Mouse (Mus musculus): ENCODE data around the gene Mreg.

The Mreg gene

DNA sequence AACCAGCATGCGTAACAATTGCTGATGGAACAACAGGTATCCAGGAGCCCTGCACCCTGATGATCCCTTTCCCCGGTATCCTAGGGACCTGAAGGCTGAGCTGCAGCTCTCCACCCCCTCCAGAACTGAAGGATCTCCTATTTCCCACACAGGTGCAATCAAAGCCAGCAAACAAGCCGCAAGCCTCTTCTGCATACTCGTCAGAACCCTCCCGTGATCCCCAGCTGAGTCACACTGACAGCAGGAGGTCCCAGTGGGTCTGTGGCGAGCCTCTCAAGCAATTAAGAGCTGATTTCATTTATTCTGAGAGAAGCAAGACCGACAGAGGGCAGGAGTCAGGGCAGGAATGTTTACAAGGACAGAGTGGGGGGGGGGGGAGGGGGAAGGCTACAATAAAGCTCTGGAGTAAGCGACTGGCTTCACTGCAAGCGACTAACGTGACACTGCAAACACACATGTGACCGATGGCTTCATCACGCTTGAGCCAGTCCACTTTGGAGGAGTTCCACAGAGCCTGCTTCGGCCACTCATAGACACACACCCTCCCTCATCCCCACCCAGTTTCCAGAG, 29.1 kb downstream of the Mreg start:
- POLR2A ChIA-PET, result interaction anchor here (0.5 to 85.2 kb wide), 43 partner anchors 8 to 623 kb away, joined by 3 to 4494 read pairs (median 6); partner anchors contain the start of gene Mreg (in 3 of the 4)
- CTCF ChIA-PET, result interaction anchor here (0.6 to 1.7 kb wide), 15 partner anchors 10 to 508 kb away, joined by 3 to 9 read pairs (median 3); no protein-coding TSS in a partner anchor

DNA sequence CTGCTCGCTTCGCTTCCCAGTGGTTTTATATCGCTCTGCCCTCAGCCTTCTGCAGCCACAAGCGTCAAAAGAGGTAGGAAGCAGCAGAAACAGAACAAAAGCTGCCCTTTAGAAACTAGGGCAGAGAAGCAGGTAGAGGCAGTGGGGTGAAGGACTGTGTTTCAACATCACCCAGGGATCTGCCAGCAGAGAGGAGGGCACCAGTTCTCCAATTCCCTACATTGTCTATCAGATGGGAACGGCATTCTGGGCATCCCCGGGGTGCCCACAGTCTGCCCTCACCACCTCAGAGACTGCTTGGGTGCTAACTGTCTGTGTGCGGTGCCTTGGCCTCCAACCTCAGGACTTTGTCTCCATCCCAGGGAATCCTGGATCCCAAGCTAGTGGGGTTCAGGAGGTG, 32.2 kb downstream of the Mreg start:
- CTCF ChIA-PET, result interaction anchor here in 1 of 4 experiments (1.0 kb wide), 1 partner anchor 26 kb away, joined by 3 read pairs; no protein-coding TSS in a partner anchor
- POLR2A ChIA-PET, result interaction anchor here in 3 of 4 experiments (0.6 to 85.2 kb wide), 7 partner anchors 8 to 79 kb away, joined by 3 to 4494 read pairs (median 7); partner anchors contain the start of gene Mreg (in 2 of the 3)

DNA sequence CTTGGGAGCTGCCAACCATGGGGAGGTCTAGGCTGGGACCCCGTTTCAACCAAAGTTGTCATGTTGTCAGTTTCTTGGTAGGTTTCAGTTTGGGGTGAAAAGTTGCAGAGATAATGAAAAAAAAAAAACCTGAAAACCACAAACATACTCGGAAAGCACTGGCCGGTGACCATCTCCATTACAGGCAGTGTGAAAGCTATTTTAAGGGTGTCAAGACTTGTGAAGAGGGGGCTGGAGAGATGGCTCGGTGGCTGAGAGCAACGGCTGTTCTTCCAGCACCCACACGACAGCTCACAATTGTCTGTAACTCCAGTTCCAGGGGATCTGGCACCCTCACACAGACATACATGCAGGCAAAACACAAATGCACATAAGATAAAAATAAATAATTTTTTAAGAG, 35.9 kb downstream of the Mreg start:
- ChIA-PET POLR2A (interaction anchor here in 3 of 4 experiments (0.7 to 85.2 kb wide), 14 partner anchors 7 to 530 kb away, joined by 3 to 4494 read pairs (median 4); partner anchors contain the start of gene Mreg (in 2 of the 3)), CTCF (interaction anchor here in 3 of 4 experiments (1.1 to 1.2 kb wide), 5 partner anchors 10 to 44 kb away, joined by 3 to 5 read pairs (median 3); no protein-coding TSS in a partner anchor)

DNA sequence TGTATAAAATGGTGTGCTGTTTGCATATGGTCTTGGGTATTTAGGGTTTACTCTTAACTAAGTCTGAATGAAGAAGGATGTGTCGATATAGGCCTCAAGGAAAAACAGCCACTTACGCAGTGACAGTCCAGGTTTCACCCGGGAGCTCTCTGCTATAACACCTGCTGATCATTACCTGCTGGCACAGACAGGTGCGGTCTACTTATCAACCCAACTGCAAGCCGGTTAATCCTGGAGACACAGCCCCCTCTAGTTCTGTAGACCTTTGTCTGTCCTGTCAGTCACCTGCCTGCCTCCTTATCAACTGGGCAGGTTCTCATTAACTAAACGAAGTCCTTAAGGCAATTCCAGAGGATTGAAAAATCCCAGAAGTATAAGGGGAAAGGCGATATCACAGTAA, 37.9 kb downstream of the Mreg start:
- ChIA-PET POLR2A (interaction anchor here (0.6 to 85.2 kb wide), 15 partner anchors 8 to 1137 kb away, joined by 3 to 4494 read pairs (median 6); partner anchors contain the start of gene Mreg (in 2 of the 4)), CTCF (interaction anchor here in 1 of 4 experiments (1.0 to 2.2 kb wide), 2 partner anchors 9 to 46 kb away, joined by 4 to 8 read pairs; no protein-coding TSS in a partner anchor)

DNA sequence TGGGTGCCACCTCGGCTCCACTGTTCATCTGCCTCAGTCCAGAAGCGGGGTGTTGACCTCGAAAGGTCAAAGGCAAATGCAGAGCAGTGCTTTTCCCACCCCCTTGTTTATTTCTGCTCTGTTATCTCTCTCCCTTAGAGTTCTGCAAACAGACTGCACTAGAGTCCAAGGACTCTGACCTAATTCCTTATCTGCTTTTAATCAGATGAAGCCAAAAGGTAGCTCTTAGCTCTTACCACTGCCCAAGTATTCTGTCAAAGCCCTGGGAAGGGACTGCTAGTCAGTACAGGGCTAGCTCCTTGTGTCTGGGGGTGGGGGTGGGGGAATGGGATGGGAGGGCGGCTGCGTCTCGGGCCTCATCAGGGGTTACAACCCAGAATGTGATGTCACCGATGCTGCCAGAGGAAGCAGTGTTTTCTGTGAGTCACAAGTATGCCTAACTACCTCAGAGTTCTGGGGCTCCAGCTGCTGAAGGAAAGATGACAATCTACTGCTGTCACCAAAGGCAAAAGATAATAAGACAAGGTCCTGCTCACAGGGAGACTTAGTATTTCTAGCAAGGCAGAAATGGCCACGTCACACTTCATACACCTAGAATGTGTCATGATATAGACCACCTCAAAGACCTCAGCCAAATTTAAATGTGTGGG, 38.6 kb downstream of the Mreg start:
- ChIA-PET POLR2A (interaction anchor here (0.5 to 85.2 kb wide), 20 partner anchors 8 to 1136 kb away, joined by 3 to 4494 read pairs (median 4); partner anchors contain the start of genes Mreg (in 2 of the 4) and Rpl37a (in 1 of the 4)), CTCF (interaction anchor here in 1 of 4 experiments (1.0 to 2.2 kb wide), 2 partner anchors 9 to 46 kb away, joined by 4 to 8 read pairs; no protein-coding TSS in a partner anchor)

DNA sequence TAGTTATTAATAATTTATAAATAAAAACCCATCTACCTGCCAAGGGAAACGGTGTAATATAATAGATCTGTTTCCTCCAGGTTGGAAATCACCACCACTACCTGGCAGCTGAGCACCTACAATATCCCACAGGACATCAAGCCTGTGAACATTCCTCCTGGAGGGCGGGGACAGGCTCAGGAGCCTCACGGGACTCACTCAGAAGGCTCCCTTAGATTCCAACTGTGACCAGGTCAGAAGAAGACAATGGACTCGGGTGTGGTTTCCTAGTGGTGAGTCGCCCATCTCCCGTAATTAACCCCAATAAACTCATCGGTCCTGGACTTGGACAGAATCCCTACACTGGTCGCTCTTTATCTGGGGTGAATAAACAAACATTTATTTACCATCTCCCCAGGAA, 39.3 kb downstream of the Mreg start:
- POLR2A ChIA-PET, result interaction anchor here in 3 of 4 experiments (0.8 to 85.2 kb wide), 12 partner anchors 10 to 136 kb away, joined by 3 to 4494 read pairs (median 10); partner anchors contain the start of gene Mreg (in 2 of the 3)
- CTCF ChIA-PET, result interaction anchor here in 1 of 4 experiments (2.2 kb wide), 1 partner anchor 10 kb away, joined by 8 read pairs; no protein-coding TSS in a partner anchor

DNA sequence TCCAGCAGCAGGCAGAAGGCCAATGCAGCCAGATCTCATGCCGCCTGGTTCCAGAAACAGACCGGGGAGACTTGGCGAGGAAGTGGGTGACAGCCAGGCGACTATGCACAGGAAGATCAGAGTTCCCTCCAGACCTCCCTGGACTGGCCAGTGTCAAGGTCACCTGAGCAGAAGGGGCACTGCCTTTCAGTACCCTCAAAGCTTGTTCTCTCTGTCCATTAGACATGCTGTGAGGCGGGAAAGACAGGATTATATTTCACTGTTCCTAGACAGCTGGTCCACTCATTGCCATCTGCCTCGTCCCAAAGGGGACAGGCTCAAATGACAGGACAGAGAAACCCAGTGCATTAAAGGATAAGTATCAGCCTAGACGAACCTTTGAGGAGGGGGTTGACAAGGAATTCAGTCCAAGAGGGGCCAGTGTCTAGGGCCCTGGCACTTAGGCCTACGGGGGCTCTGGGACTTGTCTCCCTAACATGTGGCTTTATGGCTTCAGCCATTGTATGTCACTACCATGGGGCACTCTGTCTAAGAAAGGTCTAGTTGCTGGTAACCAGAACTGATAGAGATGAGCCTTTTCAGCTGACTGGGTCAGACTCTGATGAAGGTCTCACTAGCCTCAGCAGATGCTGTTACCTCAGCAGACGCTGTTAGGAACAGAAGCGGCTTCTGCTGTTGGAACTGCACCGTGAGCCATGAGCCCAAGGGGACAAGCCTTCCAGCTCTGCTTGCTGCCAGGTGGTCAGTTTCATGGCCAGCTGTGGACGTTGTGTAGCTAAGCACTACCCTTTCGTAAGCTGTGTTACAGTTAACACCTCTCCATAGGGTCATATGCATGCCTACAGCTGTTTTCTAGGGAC, 40.9 kb downstream of the Mreg start:
- ChIA-PET POLR2A (interaction anchor here in 3 of 4 experiments (0.9 to 85.2 kb wide), 10 partner anchors 9 to 138 kb away, joined by 3 to 4494 read pairs (median 11); partner anchors contain the start of gene Mreg (in 2 of the 3)), CTCF (interaction anchor here in 1 of 4 experiments (0.6 to 1.5 kb wide), 2 partner anchors 49 to 53 kb away, joined by 3 read pairs; no protein-coding TSS in a partner anchor)

DNA sequence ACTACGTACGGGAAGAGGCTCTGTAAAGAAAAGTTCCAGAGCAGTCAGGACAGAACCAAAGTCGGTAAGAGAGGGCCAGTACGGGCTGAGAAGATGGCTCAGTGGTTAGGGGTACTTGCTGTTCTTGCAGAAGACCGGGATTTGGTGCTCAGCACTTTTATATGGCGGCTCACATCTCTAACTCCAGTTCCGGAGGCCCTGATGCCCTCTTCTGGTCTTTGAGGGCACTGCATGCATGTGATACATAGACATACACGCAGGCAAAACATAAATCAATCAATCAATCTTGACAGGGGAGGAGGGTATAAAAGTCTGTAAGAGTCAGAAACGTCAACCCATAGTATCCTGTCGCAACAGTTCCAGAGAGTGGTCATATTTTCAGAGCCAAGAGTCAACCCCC, 45.1 kb downstream of the Mreg start:
- CTCF ChIA-PET, result interaction anchor here (0.6 to 4.4 kb wide), 6 partner anchors 8 to 53 kb away, joined by 3 to 21 read pairs (median 3); no protein-coding TSS in a partner anchor
- POLR2A ChIA-PET, result interaction anchor here in 3 of 4 experiments (0.9 to 85.2 kb wide), 14 partner anchors 8 to 77 kb away, joined by 3 to 4494 read pairs (median 6); partner anchors contain the start of gene Mreg (in 2 of the 3)

DNA sequence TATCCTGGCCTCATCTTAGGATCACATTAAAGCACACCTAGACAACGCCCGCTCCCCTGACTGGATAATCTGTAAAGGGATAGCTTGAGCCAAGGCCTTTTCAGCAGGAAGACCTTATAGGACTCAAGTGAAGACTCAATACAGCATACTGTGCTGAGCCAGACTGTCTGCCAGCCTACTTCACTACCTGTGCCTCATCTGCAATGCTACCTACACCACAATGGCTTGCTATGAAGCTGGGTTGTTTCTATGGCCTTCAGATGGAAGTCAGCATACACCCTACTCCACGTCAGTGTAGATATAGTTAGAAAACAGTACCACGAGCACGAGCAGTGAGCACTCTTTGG, 45.7 kb downstream of the Mreg start:
- ChIA-PET POLR2A (interaction anchor here (0.6 to 85.2 kb wide), 18 partner anchors 9 to 515 kb away, joined by 3 to 4494 read pairs (median 6); partner anchors contain the start of gene Mreg (in 2 of the 4)), CTCF (interaction anchor here (0.5 to 4.4 kb wide), 17 partner anchors 9 to 550 kb away, joined by 3 to 21 read pairs (median 3); no protein-coding TSS in a partner anchor)

DNA sequence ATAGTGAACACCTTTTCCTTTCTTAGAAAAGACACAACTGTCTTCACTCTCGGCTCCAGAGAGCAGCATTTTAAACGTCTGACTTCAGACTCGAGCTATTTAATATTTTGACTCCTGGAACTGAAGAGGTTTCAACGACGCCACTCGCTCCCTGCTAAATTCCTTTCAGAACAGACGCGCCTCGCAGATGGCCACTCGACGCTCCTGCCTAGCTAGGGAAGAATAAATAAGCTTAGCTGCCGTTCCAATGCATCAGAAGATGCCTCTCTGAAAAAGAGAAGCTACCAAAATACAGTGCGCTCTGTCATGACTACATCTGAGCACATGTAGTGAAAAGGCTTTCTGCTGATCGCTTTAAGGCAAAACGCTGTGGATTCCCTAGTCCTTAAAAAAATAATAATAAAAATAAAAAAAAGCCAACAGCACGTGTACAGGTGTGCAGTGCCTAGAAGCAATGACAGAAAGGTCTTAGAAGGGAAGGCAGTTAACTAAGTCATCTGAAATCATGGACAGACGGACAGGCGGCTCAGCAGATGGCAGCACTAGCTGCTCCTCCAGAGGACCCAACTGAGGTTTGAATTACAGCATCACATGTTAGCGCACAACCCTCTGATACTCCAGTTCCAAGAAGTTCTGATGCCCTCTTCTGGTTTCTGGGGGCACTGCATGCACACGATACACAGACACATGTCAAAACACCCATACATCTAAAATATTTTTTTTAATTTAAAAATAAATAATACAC, 46.2 kb downstream of the Mreg start:
- CTCF ChIA-PET, result interaction anchor here (0.5 to 4.4 kb wide), 24 partner anchors 9 to 659 kb away, joined by 3 to 21 read pairs (median 3); partner anchors contain the start of gene Mreg (in 1 of the 4)

DNA sequence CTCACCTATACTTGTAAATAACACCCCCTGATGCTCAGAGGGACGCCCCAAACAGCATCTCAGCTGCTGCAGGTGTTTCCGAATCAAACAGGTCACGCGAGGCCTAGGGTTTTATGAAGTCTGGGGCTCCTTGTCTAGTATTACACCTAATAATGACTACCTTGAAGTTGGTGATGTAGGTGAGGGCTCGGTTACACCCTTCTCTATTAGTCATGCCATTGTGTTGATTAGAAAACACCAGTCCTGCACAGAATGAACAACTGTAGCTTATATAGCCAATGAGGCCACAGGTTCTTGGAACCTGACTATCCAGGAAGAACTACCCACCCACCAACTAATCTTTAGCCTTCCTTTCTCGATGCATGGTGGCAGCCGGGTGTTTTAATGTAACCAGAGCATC, 51.8 kb downstream of the Mreg start:
- ChIA-PET CTCF (no interaction called here), POLR2A (interaction anchor here in 2 of 4 experiments (0.7 to 0.9 kb wide), 2 partner anchors 36 to 42 kb away, joined by 3 read pairs; no protein-coding TSS in a partner anchor)

More for the DNA sequence above, 46.2 kb downstream of the Mreg start:
- POLR2A ChIA-PET, result interaction anchor here (0.6 to 85.2 kb wide), 25 partner anchors 8 to 585 kb away, joined by 3 to 4494 read pairs (median 5); partner anchors contain the start of gene Mreg (in 2 of the 4)

DNA sequence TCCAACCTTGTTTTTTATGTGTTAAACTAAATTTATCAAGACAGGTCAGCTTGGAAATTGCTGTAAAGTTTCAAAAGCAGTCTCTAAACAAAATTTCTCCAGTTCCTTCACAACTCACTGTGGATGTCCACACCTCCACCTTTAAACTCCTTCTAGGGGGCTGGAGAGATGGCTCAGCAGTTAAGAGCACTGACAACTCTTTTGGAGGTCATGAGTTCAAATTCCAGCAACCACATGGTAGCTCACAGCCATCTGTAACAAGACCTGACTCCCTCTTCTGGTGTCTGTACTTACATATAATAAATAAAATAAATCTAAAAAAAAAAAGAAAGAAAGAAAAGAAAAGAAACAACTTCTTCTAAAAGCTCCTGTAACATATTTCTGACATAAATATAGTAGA, 67.1 kb downstream of the Mreg start:
- POLR2A ChIA-PET, result interaction anchor here in 2 of 4 experiments (0.7 to 1.2 kb wide), 2 partner anchors 14 to 38 kb away, joined by 3 to 4 read pairs; no protein-coding TSS in a partner anchor
- CTCF ChIA-PET, result interaction anchor here in 1 of 4 experiments (0.7 kb wide), 1 partner anchor 17 kb away, joined by 3 read pairs; no protein-coding TSS in a partner anchor

DNA sequence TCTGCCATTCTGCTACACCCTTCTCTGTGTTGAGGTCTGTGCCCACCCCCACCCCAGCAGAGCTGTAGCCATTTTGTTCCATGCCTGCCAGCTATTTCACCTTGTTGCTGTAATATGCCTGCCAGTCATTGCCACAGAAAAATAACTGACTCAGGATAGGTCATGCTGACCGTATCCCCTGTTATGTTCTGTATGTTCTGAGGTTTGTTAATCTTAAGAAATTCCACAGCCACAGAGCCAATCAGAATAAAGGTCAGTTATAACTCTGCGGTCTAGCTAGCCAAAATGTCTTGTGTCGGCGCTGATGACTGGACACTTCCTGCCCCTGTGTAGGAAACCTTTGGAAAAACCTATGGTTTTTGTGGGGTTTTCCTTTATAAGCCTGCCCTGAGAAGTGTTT, 67.7 kb downstream of the Mreg start:
- ChIA-PET CTCF (interaction anchor here in 2 of 4 experiments (0.7 to 0.8 kb wide), 2 partner anchors 18 to 20 kb away, joined by 3 read pairs; no protein-coding TSS in a partner anchor), POLR2A (interaction anchor here in 1 of 4 experiments (1.0 to 1.8 kb wide), 2 partner anchors 11 to 81 kb away, joined by 3 to 4 read pairs; no protein-coding TSS in a partner anchor)

DNA sequence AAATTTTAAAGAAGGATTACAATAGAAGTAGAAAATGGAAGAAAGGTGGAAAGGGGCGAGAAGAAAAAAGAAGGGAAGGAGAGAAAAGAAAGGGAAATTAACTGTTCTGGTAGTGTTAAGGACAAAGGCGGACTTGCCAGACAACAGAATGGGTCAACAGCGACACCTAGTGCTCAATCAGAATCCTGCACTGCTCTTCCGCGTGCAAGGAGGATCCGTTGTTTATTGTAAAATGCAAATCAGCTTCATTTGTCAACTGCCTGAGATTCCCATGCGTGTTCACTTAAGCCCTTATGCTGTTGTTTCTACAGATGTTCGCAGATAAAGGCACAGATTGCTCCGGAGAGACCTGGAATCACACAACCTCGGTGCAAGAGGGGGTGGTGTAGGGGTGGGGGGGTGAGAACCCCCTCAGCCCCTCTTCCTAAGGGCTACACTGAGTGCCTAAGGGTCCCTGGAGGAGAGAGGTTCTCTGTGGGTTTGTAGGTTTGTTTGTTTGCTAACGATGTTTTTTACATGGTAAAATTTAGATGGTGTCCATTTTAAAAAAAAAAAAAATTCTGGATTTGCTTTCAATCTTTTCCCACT, 70.1 kb downstream of the Mreg start:
- CTCF ChIA-PET, result interaction anchor here in 3 of 4 experiments (0.6 to 1.3 kb wide), 11 partner anchors 9 to 1237 kb away, joined by 3 to 9 read pairs (median 3); no protein-coding TSS in a partner anchor
- POLR2A ChIA-PET, result interaction anchor here in 3 of 4 experiments (0.6 to 1.0 kb wide), 7 partner anchors 13 to 495 kb away, joined by 3 read pairs; no protein-coding TSS in a partner anchor

DNA sequence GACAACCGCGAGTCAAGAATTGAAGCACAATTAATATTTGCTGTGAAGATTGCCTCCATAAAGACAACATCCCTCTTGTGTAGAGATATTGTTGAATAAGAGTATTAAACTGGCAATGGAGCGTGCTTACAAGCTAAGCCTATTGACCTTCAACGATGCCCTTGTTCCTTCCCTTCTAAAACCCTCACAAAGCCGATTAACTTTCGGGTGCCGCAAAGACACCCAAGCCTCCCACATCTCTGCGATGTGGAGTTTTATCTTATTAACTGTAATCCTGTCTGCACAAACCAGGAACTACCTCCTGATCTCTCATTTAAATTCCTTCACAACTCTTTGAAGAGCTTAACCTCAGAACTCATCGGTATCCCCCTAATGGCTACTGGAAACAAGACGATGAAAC, 76.0 kb downstream of the Mreg start:
- POLR2A ChIA-PET, result interaction anchor here in 1 of 4 experiments (0.8 kb wide), 1 partner anchor 576 kb away, joined by 3 read pairs; no protein-coding TSS in a partner anchor
- CTCF ChIA-PET, result interaction anchor here in 1 of 4 experiments (1.1 kb wide), 1 partner anchor 12 kb away, joined by 6 read pairs; no protein-coding TSS in a partner anchor

DNA sequence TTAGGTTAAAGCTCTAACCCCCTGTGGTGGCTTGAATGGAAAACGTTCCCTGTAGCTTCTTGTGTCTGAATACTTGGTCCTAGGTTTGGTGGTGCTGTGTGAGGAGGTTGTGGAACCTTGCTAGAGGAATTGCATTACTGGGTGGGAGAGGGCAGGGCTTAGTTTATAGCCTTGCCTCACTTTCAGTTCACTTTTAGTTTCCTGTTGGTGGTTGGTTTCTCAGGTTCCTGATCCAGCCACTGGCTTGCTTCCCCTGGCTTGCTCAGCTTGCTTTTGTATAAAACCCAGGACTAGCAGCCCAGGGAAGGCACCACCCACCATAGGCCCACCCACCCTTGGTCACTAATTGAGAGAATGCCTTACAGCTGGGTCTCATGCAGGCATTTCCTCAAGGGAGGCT, 77.6 kb downstream of the Mreg start:
- ChIA-PET CTCF (interaction anchor here in 2 of 4 experiments (0.6 to 2.2 kb wide), 3 partner anchors 11 to 46 kb away, joined by 3 to 13 read pairs (median 9); no protein-coding TSS in a partner anchor), POLR2A (interaction anchor here in 2 of 4 experiments (0.7 to 2.0 kb wide), 4 partner anchors 11 to 110 kb away, joined by 3 to 4 read pairs (median 4); no protein-coding TSS in a partner anchor)

All from embryonic stem cell, embryonic (primary cell).